Mouse (Mus musculus) mouse embryonic stem cell (cell line): ENCODE results near the gene Tspan8.

Experiments used
- in situ Hi-C, 2 experiments: fragments of 300-500 bp; cut with MboI; formaldehyde crosslinking; loops; 1 replicate in 1 of 2; 3 replicates in 1 of 2; pipeline ENCODE4 v1.14.3; 2019 to 2020; ENCODE audit warnings: low sequenced_read_pairs in 2 of 2, low pct_unique_long_range_greater_than_20kb in 1 of 2, mixed read lengths in 1 of 2; ENCODE audit not compliant: unreplicated experiment in 1 of 2

The Tspan8 gene

DNA sequence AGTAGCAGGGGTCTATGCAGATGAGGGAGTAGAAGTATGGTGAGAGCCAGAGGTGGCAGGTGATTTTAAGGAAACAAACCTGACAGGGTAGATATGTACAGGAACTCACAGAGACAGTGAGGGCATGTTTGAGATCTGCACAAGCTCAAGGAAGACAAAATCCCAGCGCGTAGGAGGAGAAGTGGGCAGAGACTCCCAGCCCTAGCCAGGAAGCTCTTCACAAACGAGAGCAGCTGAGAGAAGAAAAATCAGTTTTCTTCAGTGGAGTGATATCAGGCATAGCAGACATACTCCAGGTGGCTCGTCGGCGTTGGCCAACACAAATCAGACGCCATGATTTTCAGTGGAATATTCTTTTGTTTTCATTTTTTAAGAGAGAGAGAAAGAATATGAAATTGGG lies 8.7 kb downstream of the Tspan8 start:
- in situ Hi-C loops: no loop called here

- in situ Hi-C loops: no loop called here
These were observed 12.2 kb downstream of the Tspan8 start for GRCm38 (mm10) chr10:115828872-115829271.

- in situ Hi-C loops: no loop called here
These were observed 13.1 kb downstream of the Tspan8 start for GRCm38 (mm10) chr10:115829696-115830095.

GRCm38 (mm10) chr10:115830726-115831125 lies 14.1 kb downstream of the Tspan8 start:
- in situ Hi-C loops: no loop called here

DNA sequence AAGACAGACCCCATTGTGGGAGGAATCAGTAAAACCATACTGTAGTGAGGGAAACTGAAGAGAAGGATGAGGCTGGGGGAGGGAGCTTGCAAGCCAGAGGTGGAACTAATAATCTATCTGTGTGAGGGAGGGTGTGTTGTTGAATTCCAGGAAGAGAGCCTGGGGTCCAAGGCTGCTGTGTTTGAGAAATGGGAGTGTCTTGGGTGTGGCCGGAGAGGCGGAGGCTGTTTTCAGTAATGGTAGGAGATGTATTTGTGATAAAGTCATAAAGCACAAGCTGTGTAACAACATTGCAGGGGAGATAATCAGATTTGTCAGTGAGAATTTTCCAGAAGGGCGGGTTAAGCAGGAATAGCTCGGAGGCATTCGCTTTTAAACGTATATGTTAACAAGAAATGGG lies 17.4 kb downstream of the Tspan8 start:
- in situ Hi-C loops: no loop called here

- in situ Hi-C loops: no loop called here
These were observed 30.3 kb downstream of the Tspan8 start for GRCm38 (mm10) chr10:115846930-115847329.

GRCm38 (mm10) chr10:115848511-115848910 lies 31.9 kb downstream of the Tspan8 start:
- in situ Hi-C loops: no loop called here

- in situ Hi-C loops: no loop called here
These were observed 43.7 kb downstream of the Tspan8 start for GRCm38 (mm10) chr10:115860210-115860880.

GRCm38 (mm10) chr10:115861967-115862366 lies 45.3 kb downstream of the Tspan8 start:
- in situ Hi-C loops: no loop called here

GRCm38 (mm10) chr10:115882757-115883156 lies 66.1 kb downstream of the Tspan8 start:
- in situ Hi-C loops: no loop called here

DNA sequence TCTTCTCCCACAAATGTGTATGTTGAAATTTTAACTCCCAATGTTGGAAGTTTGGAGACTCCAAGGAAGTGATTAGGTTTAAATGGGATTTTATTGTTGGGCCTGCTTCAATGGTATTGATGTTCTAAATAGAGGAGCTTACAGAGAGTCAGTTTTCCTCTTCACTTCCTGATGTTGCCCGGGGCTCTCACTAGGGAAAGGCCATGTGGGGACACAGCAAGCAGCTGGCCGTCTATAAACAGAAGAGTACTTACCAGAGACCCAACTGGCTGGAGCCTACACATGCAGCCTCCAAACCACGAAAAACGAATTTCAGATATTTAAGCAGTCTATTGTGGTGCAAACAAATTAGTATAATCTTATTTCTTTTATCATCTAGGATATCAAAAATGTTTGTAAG lies 75.3 kb downstream of the Tspan8 start:
- in situ Hi-C loops: no loop called here

DNA sequence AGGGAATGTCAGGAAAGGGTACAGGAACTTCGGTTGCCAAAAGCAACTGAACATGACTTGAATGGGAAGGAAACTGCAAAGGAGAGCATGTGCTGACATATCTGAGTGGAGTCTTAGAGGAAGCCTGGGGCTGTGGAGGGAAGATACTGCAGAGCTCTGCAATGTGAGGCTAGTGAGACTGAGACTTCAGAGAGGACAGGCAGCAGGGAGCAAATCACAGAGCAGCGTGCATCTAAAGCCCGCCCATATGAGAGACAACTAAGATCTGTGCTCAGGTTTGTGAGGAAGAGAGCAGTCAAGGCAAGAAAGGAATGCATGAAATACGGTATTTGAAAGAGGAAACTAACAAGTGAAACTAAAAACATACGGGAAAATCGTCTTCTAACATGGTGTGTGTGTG lies 76.3 kb downstream of the Tspan8 start:
- in situ Hi-C loops: no loop called here

- in situ Hi-C loops: no loop called here
These were observed 77.4 kb downstream of the Tspan8 start for GRCm38 (mm10) chr10:115894045-115894444.

- in situ Hi-C loops: no loop called here
These were observed 80.1 kb downstream of the Tspan8 start for GRCm38 (mm10) chr10:115896764-115897163.

- in situ Hi-C loops: no loop called here
These were observed 80.6 kb downstream of the Tspan8 start for GRCm38 (mm10) chr10:115897235-115897634.
